Mouse (Mus musculus) adrenal gland, adult (tissue): Measurements from ENCODE around the gene 4930519G04Rik.
"Not testable (repeated sequence)": the region's sequence is repeated elsewhere in the genome, so short reads cannot be mapped to it uniquely, and the experiment has no call there.

Experiments
- DNase-seq, 2 experiments: peaks; one replicate each; pipeline ENCODE4 v3.0.0; 2022 to 2023; ENCODE audit warnings: low spot score in 1 of 2; ENCODE audit not compliant: inconsistent age in 2 of 2

The 4930519G04Rik gene

DNA sequence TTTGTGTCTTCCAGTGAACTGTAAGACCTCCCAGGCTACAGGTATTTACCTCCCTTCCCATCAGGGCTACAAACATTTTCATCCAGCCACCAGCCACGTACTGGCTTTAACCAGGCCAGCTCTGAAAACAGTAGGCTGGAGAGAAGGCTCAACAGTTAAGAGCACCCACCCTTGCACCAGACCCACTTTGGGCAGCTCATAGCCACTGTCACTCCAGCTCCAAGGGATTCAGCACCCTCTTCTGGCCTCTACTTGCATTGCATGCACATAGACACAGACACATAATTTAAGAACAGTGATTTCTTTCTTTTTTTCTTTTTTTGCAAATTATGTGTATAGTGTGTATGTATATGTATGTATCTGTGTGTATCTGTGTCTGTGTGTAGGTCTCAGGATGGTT, 48.9 kb downstream of the 4930519G04Rik start:
- peak; percentile 42 to 78 for DNase-seq

DNA sequence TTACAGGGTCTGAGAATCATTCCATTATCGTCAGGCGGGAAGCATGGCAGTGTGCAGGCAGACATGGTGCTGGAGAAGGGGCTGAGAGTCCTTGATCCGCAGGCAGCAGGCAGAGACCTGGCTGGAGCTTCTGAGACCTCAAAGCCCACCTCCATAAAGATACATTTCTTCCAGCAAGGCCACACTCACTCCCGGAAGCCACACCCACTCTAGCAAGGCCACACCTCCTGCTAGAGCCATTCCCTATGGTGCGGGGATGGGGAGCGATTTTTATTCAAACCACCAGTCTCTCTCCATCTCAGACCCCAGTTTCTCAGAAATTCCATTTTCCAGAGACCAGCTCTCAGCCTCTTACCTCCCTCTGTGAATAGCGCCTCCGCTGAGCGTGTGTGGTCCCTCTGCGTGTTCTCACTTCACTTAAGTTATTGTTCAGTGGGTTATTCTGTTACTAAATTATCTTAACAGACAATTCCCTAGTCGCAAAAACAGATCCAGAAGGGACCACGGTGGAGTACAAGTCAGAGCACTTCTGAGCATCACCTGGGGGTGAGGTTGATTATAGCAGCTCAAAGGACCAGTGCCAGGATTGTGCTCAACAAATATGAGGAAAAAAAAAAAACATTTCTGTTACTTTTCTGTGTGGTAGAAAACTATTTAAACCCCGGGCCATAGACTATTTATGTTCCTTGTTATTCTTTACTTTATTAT, 55.3 kb downstream of the 4930519G04Rik start:
- DNase-seq: no peak

DNA sequence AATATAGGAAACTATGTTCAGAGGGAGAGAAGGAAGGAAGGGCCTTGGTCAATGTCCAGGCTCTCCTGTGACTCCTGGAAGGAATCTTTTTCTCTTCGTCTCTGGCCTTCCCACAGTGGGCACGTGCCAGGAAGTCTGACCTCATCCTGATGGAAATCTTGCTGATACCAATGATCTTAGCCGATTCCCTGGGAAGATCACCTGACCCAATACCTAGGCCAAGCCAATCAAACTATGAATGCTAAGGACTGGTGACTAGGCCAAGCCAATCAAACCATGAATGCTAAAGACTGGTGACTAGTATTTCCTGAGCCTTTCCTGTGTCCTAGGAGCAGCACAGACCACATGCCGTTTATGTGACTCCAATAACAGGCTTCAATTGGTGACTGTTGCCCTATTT, 60.2 kb downstream of the 4930519G04Rik start:
- no peak for DNase-seq

DNA sequence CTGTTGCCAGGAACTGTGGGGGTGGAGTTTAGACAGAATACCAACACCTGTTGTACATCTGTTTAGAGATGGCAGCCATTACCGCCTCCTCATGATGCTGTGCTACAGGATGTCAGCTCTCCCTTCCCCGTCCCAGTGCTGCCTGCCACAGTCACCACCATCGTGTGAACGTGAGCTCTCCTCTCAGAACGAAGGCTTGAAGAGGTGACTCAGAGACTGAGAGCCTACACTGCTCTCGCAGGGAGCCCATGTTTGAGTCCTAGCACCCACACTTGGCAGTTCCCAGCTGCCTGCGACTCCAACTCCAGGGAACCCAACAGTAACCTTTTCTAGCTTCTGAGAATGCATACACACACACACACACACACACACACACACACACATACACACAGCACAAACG, 61.4 kb downstream of the 4930519G04Rik start:
- DNase-seq: no peak

DNA sequence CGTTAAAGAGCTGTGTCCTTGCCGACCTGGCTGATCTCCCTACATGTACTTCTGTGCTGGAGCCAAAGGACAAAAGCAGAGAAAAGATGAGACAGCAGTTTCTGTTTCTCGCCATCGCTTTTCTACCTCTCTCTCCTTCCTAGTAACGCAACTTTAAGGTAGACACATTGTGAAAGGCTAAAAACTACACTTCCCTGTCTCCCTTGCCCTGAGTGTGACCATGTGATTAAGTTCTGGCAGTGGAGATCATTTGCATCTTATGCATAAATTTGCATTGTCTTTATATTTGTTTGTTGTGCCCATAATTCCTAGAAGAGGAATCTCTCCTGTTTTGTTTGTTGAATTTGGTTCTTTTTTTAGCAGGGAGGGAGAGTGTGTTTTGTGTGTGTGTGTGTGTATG, 62.4 kb downstream of the 4930519G04Rik start:
- peak in 1 of 2 experiments; percentile 47 for DNase-seq

DNA sequence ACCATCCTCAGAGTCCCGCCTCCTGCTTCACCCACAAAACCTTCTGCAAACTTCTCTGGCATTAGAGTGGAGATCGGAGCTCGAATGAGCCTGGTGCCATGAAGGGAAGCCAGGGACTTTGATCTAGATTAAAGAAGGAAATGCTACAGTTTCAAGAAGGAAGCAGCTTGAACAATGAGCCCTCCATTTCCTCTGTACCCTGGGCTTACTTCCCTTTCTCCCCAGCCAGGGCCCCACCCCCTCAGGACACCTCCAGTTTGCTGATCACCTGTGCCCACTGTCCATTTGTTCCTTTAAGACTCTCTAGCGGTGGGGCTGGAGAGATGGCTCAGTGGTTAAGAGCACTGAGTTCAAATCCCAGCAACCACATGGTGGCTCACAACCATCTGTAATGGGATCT, 63.3 kb downstream of the 4930519G04Rik start:
- DNase-seq: no peak

DNA sequence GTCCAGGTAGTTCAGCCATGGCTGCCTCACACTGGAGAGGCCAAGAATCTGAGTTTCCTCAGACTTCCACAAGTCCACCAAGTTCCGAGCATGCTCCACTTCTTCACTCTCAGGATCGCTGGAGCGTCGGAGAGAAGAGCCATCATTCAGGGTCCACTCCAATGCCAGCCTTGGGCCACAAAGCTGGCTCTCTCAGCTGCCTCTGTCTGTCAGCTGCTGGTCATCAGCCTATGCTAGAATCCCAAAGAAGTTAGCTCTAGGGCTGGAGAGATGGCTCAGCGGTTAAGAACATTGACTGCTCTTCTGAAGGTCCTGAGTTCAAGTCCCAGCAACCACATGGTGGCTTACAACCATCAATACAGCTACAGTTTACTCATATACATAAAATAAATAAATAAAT, 63.9 kb downstream of the 4930519G04Rik start:
- DNase-seq: not testable (repeated sequence)

DNA sequence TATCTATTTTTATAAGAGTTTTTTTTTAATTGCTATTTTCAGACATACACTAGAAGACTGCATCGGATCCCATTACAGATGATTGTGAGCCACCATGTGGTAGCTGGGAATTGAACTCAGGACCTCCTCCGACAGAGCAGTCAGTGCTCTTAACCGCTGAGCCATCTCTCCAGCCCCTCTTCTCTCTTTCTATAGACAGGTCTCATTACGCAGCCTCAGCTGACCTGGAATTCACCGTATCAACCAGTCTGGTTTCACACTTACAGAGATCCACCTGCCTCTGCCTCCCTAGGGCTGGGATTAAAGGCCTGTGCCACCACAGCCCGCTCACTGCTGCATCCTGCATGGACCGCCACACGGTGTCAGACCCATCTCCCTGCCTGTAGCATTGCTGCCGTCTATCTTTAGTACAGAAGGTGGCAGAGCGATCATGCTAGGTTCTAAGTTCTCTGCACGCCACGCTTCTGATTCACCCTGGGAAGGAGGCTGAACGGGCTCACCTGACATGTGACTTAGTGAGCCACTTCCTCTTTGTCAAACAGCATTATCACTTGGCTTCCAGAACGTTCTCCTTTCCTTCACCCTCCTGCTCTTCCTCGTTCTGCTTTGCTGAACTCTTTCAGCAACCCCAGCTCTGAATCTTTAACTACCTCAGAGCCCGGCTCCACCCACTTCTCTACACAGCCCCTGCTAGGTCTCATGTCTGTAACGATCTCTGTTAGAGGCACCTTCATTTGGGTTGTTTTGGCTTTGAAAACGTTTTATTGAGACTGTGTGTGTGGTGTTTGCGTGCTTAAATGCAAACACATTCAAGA, 68.3 kb downstream of the 4930519G04Rik start:
- no peak for DNase-seq

DNA sequence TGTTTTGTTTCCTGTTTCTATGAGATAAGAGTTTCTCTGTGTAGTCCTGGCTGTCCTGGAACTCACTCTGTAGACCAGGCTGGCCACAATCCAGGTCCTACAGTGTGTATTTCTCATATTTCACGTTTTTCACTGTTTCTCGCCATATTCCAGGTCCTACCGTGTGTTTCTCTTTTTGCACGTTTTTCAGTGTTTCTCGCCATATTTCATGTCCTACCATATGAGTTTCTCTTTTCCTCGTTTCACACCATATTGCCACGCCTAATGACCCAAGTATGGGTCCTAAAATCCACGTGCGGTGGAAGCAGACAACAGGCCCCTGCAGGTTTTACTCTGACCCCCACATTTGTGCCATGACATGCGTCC, 68.9 kb downstream of the 4930519G04Rik start:
- no peak for DNase-seq

DNA sequence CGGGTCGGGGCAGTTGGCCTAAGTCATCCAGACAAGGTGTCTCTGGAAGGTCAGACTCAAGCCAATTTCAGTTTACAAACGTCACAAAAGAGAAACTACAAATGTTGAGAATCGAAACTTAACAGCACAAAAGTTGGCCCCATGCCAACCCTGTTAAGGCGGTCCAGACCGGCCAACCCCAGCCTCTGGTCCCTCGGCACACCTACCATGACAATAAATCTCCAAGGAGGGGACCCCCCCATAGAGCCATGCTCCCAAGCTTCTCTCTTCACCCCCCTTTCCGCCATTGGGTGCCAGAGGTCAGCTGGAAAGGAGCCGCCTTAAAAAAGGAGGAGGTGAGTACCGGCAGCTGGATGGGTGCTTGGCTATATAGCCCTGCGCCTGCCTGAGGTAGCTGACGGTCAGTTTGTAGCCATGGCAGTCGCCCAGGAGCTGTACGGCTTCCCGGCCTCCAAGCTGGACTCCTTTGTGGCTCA, 69.6 kb downstream of the 4930519G04Rik start, which contains the start of gene Oasl1:
Gene Oasl1, plus strand, starts transcription at position 243 of the 476 bp plus-strand sequence.
- peak; percentile 52 to 90 for DNase-seq

DNA sequence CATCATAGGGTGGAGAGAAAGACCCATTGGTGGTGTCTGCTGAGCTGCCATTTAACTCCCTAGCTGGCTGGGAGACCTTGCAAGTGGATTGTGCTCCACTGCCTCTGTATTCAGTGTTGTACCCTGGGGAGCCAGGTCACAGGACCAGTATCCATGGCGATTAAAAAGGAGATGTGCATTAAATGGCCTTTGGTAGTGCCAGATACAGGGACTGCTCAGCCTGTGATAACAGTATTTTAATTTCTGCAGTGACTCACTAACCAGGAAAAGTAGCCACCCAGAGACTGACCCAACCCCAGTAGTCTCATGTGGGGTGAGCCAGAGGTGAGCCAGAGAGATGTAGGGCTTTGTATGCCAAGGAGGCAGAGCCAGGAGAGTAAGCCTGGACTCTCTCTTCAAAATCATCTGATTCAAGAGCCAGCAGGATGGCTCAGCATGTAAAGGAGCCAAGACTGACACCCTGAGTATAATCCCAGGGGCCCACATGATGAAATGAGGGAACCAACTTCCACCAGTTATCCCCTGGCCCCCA, 72.8 kb downstream of the 4930519G04Rik start:
- no peak for DNase-seq

DNA sequence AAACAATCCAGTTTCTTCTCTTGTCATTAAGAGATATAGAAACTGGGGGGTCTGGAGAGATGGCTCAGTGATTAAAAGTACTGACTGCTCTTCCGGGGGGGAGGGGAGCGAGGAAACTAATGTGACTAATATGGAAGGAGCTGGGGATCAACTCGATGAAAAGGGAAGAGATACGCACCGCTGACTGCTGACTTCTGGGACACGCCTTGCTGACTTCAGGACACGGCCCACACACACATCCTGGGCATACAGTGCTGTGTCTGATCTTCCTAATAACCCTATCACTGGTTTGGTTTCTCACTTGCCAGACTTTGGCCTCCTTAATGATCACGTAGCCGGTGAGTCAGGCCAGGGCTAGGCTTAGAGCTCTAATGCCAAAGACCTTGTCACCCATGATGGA, 73.3 kb downstream of the 4930519G04Rik start:
- no peak for DNase-seq

DNA sequence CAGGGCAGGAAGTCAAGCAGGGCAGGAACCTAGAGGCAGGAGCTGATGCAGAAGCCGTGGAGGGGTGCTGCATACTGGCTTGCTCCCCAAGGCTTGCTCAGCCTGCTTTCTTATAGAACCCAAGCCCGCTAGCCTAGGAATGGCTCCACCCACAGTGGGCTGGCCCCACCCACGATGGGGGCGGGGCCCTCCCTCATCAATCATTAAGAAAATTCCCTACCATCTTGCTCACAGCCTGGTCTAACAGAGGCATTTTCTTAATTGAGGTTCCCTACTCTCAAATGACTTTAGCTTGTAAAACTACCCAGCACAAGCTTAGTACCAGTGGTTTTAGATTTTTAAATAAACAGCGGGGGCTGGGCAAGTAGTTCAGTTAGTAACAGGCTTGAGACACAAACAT, 78.2 kb downstream of the 4930519G04Rik start:
- no peak for DNase-seq

DNA sequence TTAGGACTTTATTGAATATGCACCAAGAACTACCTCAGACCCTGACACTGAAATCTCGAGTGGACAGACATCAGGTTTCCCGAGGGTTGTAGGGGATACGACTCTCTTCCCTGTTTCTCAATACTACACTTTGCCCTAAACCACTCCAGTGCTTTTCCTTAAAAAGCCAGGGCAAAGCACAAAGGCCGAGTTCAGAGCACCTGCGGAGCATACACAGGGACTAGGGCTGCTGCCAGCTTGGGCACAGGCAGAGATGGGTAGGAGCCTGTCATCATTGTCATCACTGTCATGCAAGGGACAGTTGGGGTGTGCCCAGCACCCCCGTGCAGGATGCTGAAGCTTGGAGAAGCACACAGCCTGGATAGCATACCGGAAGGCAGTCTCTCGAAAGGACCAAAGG, 79.7 kb downstream of the 4930519G04Rik start:
- no peak for DNase-seq
